Mouse (Mus musculus) v-Abl transformed pro-B cells (cell line): ENCODE measurements around the gene Cdh23.

Experiments
- in situ Hi-C, 2 experiments: fragments of 400-800 bp; cut with MboI; formaldehyde crosslinking; loops; one replicate each; pipeline ENCODE4 v1.15.1; 2025; ENCODE audit not compliant: unreplicated experiment in 2 of 2

Cdh23 gene

GRCm38 (mm10) chr10:60380229-60380628, 316.1 kb downstream of the Cdh23 start:
- in situ Hi-C loops = loop anchor here in 1 of 2 experiments (25.0 kb wide), 1 partner anchor 493 kb away; the partner anchor contains the start of gene Dnajb12

GRCm38 (mm10) chr10:60379419-60379957, 316.8 kb downstream of the Cdh23 start:
- in situ Hi-C loops = loop anchor here in 1 of 2 experiments (25.0 kb wide), 1 partner anchor 492 kb away; the partner anchor contains the start of gene Dnajb12

GRCm38 (mm10) chr10:60376704-60377103, 319.6 kb downstream of the Cdh23 start:
- in situ Hi-C loops = loop anchor here in 1 of 2 experiments (25.0 kb wide), 1 partner anchor 489 kb away; the partner anchor contains the start of gene Dnajb12

- in situ Hi-C loops = loop anchor here in 1 of 2 experiments (25.0 kb wide), 1 partner anchor 1313 kb away; the partner anchor contains the start of genes Sar1a and Tysnd1
These were observed 322.2 kb downstream of the Cdh23 start for GRCm38 (mm10) chr10:60373937-60374578.

GRCm38 (mm10) chr10:60373543-60373936, 322.8 kb downstream of the Cdh23 start:
- in situ Hi-C loops = loop anchor here in 1 of 2 experiments (25.0 kb wide), 1 partner anchor 1314 kb away; the partner anchor contains the start of genes Sar1a and Tysnd1

- in situ Hi-C loops = loop anchor here in 1 of 2 experiments (25.0 kb wide), 1 partner anchor 1316 kb away; the partner anchor contains the start of genes Sar1a and Tysnd1
These were observed 324.5 kb downstream of the Cdh23 start for GRCm38 (mm10) chr10:60371596-60372386.

- in situ Hi-C loops = loop anchor here in 1 of 2 experiments (25.0 kb wide), 1 partner anchor 1317 kb away; the partner anchor contains the start of genes Sar1a and Tysnd1
These were observed 325.7 kb downstream of the Cdh23 start for GRCm38 (mm10) chr10:60370601-60371061.

- in situ Hi-C loops = loop anchor here in 1 of 2 experiments (25.0 kb wide), 1 partner anchor 1317 kb away; the partner anchor contains the start of genes Sar1a and Tysnd1
These were observed 326.2 kb downstream of the Cdh23 start for GRCm38 (mm10) chr10:60370098-60370497.

GRCm38 (mm10) chr10:60369405-60369804, 326.9 kb downstream of the Cdh23 start:
- in situ Hi-C loops = loop anchor here in 1 of 2 experiments (25.0 kb wide), 1 partner anchor 1318 kb away; the partner anchor contains the start of genes Sar1a and Tysnd1

- in situ Hi-C loops = loop anchor here in 1 of 2 experiments (25.0 kb wide), 1 partner anchor 1319 kb away; the partner anchor contains the start of genes Sar1a and Tysnd1
These were observed 328.4 kb downstream of the Cdh23 start for GRCm38 (mm10) chr10:60367904-60368303.

GRCm38 (mm10) chr10:60367145-60367544, 329.1 kb downstream of the Cdh23 start:
- in situ Hi-C loops = loop anchor here in 1 of 2 experiments (25.0 kb wide), 1 partner anchor 1320 kb away; the partner anchor contains the start of genes Sar1a and Tysnd1

- in situ Hi-C loops = loop anchor here in 1 of 2 experiments (25.0 kb wide), 1 partner anchor 1324 kb away; the partner anchor contains the start of genes Sar1a and Tysnd1
These were observed 332.9 kb downstream of the Cdh23 start for GRCm38 (mm10) chr10:60363426-60363825.

- in situ Hi-C loops = loop anchor here in 1 of 2 experiments (25.0 kb wide), 1 partner anchor 1325 kb away; the partner anchor contains the start of genes Sar1a and Tysnd1
These were observed 334.0 kb downstream of the Cdh23 start for GRCm38 (mm10) chr10:60362310-60362628.

- in situ Hi-C loops = loop anchor here in 1 of 2 experiments (25.0 kb wide), 1 partner anchor 1326 kb away; the partner anchor contains the start of genes Sar1a and Tysnd1
These were observed 334.5 kb downstream of the Cdh23 start for GRCm38 (mm10) chr10:60361615-60362309.

- in situ Hi-C loops = loop anchor here in 1 of 2 experiments (25.0 kb wide), 1 partner anchor 1329 kb away; the partner anchor contains the start of genes Sar1a and Tysnd1
These were observed 337.5 kb downstream of the Cdh23 start for GRCm38 (mm10) chr10:60358776-60359175.

GRCm38 (mm10) chr10:60357901-60358300, 338.4 kb downstream of the Cdh23 start:
- in situ Hi-C loops = loop anchor here in 1 of 2 experiments (25.0 kb wide), 1 partner anchor 1329 kb away; the partner anchor contains the start of genes Sar1a and Tysnd1

- in situ Hi-C loops = loop anchor here in 1 of 2 experiments (25.0 kb wide), 1 partner anchor 1330 kb away; the partner anchor contains the start of genes Sar1a and Tysnd1
These were observed 338.8 kb downstream of the Cdh23 start for GRCm38 (mm10) chr10:60357441-60357840.

- in situ Hi-C loops = loop anchor here in 1 of 2 experiments (25.0 kb wide), 1 partner anchor 1332 kb away; the partner anchor contains the start of genes Sar1a and Tysnd1
These were observed 341.2 kb downstream of the Cdh23 start for GRCm38 (mm10) chr10:60354881-60355677.
